Mouse (Mus musculus) spleen, postnatal 14 days (tissue): ENCODE results near the gene Dusp9.
A peak's percentile ranks its signal among the peaks of the same experiment; 100 is the strongest.

Source experiments
- DNase-seq, 2 experiments: peaks; one replicate each; pipeline ENCODE4 v3.0.0; 2021 to 2022; ENCODE audit warnings: low spot score in 2 of 2

Gene Dusp9

DNA sequence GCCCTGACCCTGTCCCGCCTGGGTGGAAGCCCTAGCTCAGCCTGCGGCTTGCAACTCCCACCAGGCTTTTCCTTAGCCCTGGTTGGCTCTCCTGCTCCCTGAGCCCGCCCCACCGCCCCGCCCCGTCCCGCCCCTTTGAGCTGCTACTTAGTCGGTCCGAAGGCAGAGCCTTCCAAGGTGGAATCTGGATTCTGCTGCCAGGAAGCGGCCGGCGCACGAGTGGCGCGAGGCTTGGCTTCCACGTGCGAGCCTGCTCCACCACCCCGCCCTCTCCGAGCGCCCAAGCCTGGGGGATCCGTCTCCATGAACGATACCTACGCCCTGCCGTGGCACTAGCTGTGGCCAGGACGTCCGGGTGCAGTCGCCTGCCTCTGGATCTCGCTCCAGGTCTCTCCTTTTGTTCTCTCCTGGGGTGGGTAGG is at the start of gene Dusp9:
TSS of gene Dusp9 (plus strand) at position 165 of the 421 bp plus-strand sequence.
- DNase-seq = no peak

- no peak for DNase-seq
These were observed 46.0 kb upstream of the Dusp9 start for GRCm38 (mm10) chrX:73593212-73593611.

DNA sequence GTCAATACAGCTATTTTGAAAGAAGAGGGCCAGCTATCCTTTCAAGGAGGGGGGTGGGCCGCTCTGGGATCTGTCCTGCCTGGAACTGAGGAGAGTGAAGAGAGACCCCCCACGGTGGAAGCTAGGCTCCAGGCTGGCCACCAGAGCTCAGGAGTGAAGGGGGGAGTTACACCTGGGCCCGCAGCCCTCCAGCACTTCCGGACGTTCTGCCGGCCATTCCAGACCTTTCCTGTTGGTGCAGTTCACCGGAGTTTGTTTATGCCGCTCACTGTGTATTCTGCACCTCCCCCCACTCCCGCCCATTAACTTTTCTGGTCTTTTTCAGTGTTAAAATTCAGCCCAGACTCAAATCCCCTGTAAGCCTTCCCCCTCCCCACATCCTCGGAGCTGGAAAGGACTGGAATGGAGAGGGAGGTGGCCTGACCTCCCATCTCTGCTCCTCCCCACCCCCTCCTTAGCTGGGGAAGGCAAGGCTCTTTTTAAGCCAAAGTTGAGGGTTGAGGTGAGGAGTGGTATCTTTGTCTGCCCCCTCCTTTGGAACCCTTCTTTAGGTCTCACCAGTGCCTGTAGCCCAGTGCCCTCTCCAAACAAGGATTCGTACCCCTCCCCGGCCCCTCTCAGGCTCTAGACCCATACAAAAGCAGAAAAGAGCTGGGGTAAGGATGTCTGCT is 44.6 kb upstream of the Dusp9 start:
- no peak for DNase-seq

GRCm38 (mm10) chrX:73595297-73595938 is 43.8 kb upstream of the Dusp9 start:
- DNase-seq = no peak

GRCm38 (mm10) chrX:73601456-73601855 is 37.8 kb upstream of the Dusp9 start:
- no peak for DNase-seq

GRCm38 (mm10) chrX:73613665-73614064 is 25.6 kb upstream of the Dusp9 start:
- no peak for DNase-seq

GRCm38 (mm10) chrX:73615876-73616275 is 23.3 kb upstream of the Dusp9 start:
- DNase-seq = no peak

GRCm38 (mm10) chrX:73619401-73619800 is 19.8 kb upstream of the Dusp9 start:
- DNase-seq = no peak

DNA sequence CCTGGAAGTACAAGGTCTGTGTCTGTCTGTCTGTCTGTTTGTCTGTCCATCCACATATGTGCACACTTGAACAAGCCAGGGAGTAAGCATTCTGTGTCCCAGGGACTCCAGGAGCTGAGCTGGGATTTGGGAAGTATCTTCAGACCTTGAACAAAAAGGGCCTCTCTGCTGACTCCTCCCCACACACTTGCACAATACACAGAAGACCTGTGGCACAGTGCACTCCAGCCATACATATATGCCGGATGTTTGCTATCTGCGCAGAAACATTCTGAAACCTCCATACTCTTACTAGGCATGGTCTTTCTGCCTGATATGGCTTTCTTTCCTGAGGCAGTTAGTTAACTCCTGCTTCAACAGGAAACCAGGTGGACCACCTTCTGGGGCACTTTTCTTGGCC is 19.3 kb upstream of the Dusp9 start:
- no peak for DNase-seq

- no peak for DNase-seq
These were observed 12.2 kb upstream of the Dusp9 start for GRCm38 (mm10) chrX:73626981-73627380.

DNA sequence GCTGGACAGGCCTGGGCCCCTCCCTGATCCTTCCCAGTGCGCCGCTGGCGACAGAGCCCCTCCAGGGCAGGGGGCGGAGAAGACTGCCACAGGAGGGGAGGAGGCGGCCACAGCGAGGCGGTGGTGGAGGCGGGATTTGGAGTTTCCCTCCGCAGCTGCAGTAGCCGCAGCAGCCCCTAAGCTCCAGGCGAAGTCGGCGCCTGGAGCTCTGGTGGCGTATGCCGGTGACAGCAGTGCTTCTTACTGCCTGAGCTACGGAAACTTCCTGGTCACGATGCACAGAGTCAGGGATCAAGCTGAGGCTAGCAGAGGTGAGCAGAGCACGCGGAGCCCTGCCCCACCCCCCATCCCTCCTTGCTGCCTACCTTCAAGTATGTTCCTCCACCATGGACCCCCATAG is 3.8 kb upstream of the Dusp9 start:
- no peak for DNase-seq

DNA sequence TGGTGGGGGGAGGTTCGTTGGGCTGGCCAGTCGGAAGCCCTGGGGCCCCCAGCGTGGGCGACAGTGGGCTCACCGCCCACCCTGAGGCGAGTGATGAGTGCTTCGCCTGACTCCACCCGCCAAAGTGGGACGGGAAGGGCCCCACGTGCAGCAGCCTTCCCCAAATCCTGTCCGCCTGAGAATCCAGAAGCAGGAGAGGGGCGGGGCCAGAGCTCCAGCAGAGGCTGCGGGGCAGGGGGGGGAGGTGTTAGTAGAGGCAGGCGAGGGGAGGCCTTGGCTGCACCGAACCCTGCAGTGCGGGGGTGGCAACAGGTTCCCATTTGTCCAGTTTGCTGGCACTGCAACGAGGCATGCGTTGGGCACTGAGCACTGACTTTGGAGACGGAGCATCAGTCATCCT is 1.8 kb upstream of the Dusp9 start:
- DNase-seq = no peak

DNA sequence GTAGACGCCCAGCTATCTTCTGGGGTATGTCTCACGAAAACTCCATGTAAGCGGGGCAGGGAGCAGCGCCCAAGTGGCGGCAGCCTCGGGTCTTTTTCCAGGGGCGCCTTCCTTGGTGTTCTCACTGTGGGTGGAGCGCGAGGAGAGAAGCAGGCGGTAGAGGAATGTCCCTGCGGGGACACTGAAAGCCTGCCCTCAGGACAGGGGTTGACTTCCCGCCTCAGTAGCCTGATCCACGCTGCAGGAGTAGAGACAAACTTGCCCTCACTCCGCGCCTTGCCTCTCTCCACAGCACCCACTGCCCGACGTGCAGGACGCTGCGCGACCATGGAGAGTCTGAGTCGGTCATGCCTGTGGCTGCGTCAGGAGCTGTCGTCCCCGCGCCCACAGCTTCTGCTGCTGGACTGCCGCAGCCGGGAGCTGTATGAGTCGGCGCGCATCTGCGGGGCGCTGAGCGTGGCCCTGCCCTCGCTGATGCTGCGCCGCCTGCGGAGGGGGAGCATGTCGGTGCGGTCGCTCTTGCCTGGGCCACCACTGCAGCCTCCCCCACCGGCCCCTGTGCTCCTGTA is 766 bp downstream of the Dusp9 start:
- no peak for DNase-seq

- no peak for DNase-seq
These were observed 5.9 kb downstream of the Dusp9 start for GRCm38 (mm10) chrX:73645121-73645520.

DNA sequence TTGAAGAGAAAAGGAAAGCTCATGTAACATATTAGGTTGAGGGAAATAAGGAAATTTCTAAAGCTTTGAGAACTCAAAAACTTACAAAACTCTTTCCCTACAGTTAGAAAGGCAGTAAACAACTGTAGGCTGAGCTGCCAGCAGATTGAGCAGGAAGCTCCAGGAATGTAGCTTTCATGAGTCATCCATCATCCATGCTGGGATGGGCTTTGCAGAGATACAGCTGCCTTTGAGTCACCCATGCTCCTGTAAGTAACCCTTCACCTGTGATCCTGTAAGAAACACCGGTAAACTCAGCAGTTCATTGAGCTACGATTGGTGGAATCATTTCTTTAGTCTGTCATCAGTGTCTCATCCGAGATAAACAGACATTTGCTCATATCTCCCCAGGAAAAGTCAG is 11.7 kb downstream of the Dusp9 start:
- DNase-seq = no peak

GRCm38 (mm10) chrX:73653392-73653791 is 14.2 kb downstream of the Dusp9 start:
- no peak for DNase-seq

- DNase-seq = peak; percentile 25 to 29
These were observed 15.0 kb downstream of the Dusp9 start for GRCm38 (mm10) chrX:73654177-73654576.

DNA sequence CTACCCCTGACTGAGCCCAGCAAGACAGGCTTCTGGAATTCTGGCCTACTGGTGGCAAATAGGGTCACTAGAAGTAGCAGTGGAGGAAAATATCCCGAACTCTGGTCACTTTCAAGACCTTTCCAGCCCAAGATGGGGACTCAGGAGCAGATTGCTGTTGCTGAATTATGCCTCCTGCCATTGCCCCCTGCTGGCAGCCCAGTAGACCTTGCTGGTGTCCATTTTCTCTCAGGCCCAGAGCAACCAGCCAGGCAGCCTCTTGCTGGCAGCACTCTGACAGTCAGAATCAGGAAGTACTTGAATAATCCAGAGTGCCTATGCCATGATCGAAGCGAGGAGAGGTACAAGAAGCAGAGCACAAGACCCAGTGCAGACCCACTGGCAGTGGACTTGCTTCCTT is 16.3 kb downstream of the Dusp9 start:
- DNase-seq = no peak

GRCm38 (mm10) chrX:73658391-73658790 is 19.2 kb downstream of the Dusp9 start:
- no peak for DNase-seq

DNA sequence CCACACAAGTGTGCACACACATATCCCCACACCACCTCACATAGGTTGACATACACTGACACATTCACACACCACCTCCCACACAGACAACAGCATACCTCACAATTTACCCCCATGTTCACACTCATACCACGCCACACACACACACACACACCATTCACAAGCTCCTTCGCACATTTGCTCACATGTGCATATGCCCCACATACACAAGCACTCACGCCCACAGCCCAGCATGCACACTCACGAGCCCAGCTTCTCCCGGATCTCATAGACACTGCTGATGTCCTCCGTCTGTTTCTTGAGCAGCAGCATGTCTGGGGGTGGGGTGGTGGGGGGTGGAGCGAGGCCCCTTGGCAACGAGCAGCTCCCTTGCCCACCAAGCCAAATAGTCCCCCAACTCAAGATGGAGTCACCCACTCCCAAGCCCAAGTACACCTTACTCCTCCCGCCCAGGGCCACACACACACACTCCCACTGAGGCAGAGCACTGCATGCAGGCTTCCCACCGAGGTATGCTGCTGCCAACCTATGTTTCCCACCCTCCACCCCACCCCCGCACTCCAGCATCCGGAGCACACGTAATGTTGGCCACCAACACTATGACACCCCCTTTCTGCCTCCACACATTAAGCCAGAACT is 19.8 kb downstream of the Dusp9 start:
- no peak for DNase-seq

DNA sequence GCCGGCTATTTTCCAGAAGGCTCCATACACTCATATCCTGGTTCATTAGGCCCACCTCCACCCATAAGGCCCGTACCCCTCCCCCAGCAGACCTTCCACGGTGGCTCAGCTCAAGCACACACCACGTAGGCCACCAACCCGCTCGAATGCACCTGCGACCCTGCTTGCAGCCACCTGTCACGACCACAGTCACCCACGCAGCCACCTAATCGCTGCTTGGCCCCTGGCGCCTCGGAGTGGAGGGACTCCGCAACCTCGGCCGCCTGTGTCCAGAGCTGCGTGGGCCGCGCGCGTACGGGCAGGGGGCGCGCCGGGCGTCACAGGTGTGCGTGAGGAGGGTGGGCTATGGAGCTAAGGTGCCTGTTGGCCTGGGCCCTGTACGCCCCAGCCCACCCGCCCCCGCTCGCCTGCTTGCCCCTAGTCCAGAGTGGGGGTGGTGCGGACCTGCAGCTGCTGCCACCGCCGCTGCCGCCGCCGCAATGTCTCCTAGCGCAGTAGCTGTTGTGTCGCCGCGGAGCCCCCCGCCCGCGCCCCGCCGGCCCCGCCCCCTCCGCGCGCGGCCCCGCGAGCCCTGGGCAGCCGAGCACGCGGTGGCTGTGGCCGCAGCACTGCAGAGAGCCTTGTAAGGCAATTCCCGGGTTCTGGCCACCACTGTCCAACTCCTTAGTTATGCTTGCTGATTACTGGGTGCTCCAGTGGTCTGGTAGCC is 20.5 kb downstream of the Dusp9 start, which contains the start of gene Pnck:
TSS of gene Pnck (minus strand) at position 543 of the 709 bp plus-strand sequence.
- DNase-seq = no peak

GRCm38 (mm10) chrX:73660284-73660665 is 21.1 kb downstream of the Dusp9 start:
- no peak for DNase-seq
